Mouse (Mus musculus) G1E (cell line): Measurements from ENCODE around the gene Polr2l.

Source experiments
- CTCF ChIP-seq: IDR thresholded peaks from 2 replicates; pipeline ENCODE4 v1.5.1; 2012; ENCODE audit warnings: low read depth, low read length, inconsistent platforms, mixed read lengths
- GATA1 ChIP-seq: IDR thresholded peaks from 2 replicates; pipeline ENCODE4 v1.6.1; 2012; ENCODE audit warnings: borderline replicate concordance, low read length, inconsistent platforms, mixed read lengths
- GATA2 ChIP-seq: IDR thresholded peaks from 2 replicates; pipeline ENCODE4 v1.6.1; 2012; ENCODE audit warnings: low read depth, low read length, inconsistent platforms, borderline replicate concordance
- POLR2AphosphoS5 ChIP-seq: IDR thresholded peaks from 2 replicates; pipeline ENCODE4 v1.6.1; 2012; ENCODE audit warnings: low read depth, low read length, inconsistent platforms; ENCODE audit not compliant: insufficient replicate concordance
- TAL1 ChIP-seq: conservative IDR thresholded peaks from 2 replicates; pipeline ENCODE4 v1.6.1; 2012; ENCODE audit warnings: low read depth, low read length, inconsistent platforms, mixed read lengths

DNA sequence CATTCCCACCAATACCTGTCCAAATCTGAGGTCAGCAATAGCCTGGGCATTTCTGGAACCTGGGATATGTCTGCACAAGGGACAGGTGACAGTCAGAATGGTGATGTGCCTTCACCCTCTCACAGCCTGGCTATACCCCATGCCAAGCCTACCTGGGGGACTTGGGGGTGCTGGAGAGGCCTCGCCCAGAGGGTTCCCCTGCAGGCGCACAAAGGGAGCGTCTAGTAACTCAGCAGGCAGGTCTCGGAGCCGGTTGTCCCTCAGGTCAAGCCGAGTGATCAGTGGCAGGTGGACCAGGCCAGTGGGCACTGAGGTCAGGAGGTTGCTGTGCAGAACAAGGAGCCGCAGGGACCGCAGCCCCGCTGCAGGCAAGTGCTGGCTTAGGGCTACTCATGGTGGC, 33.5 kb downstream of the Polr2l start:
- TF ChIP-seq CTCF (no peak), GATA1 (no peak), POLR2AphosphoS5 (no peak), GATA2 (no peak), TAL1 (no peak)
